Comparison of ENCODE assay signal across 8 mouse cellular contexts in genomic region chr9:63737426-63737931, GRCm38 (mm10). TPM values are rescaled to one million over a fixed set of nuclear protein-coding genes. Genes with fewer than 3 reads are reported as not detected.
DNase-seq lines count a peak whose midpoint lies in the region; ATAC-seq and TF ChIP-seq lines count a peak whose summit lies in the region.

No protein-coding gene starts in this region.

- DNase-seq in hindbrain, postnatal 0 days (ENCODE audit: low spot score) = peak; percentile 13
- no peak for DNase-seq in hindbrain, embryonic 10.5 days (ENCODE audit: low spot score)
- DNase-seq in NIH3T3 (ENCODE audit: low read depth) = peak; percentile 83
- DNase-seq in gastrocnemius, postnatal 25 days = peak; percentile 76
- peak; percentile 87 to 90 for DNase-seq in natural killer cell, adult 2 months (ENCODE audit: low spot score in 2 of 2)
- DNase-seq in frontal cortex, adult 2 months (ENCODE audit: extremely low spot score in 1 of 2, low spot score in 1 of 2) = no peak
- DNase-seq in cerebellum, adult 9-11 months = no peak

- no peak overlapping the region for H3K4me2 ChIP-seq in hindbrain, postnatal 0 days (ENCODE audit: low read depth, low read length)
- no peak overlapping the region for H3K4me2 ChIP-seq in forebrain, embryonic 13.5 days

- no peak for TF ChIP-seq CTCF in hindbrain, postnatal 0 days (IDR thresholded peaks at IDR 0.05; ENCODE audit: low read depth)

- H3K36me3 ChIP-seq in hindbrain, postnatal 0 days (ENCODE audit: insufficient read depth, low read length) = no peaks in the 10 kb centered on the region; the same call in 1 of the 2 replicates
- peaks cover 44% of the 10 kb centered on the region for H3K36me3 ChIP-seq in hindbrain, embryonic 10.5 days
- no peaks in the 10 kb centered on the region for H3K36me3 ChIP-seq in forebrain, embryonic 13.5 days (ENCODE audit: poor library complexity, severe bottlenecking)

- H3K9ac ChIP-seq in hindbrain, postnatal 0 days (replicated peaks; ENCODE audit: low read length) = no peak overlapping the region
- no peak overlapping the region for H3K9ac ChIP-seq in forebrain, embryonic 13.5 days

- 0 out of 2 replicates have a peak, but pooled peaks cover 8% of the 10 kb centered on the region for H3K4me1 ChIP-seq in hindbrain, postnatal 0 days (ENCODE audit: insufficient read depth, low read length)
- H3K4me1 ChIP-seq in hindbrain, embryonic 10.5 days (replicated peaks) = peaks cover 92% of the 10 kb centered on the region
- peaks cover 15% of the 10 kb centered on the region for H3K4me1 ChIP-seq in forebrain, embryonic 13.5 days

- H3K27ac ChIP-seq in hindbrain, postnatal 0 days = no peak overlapping the region
- H3K27ac ChIP-seq in hindbrain, embryonic 10.5 days = no peak overlapping the region
- H3K27ac ChIP-seq in forebrain, embryonic 13.5 days = no peak overlapping the region

- no peak overlapping the region for H3K4me3 ChIP-seq in hindbrain, postnatal 0 days (ENCODE audit: low read length)
- no peak overlapping the region for H3K4me3 ChIP-seq in hindbrain, embryonic 10.5 days
- no peak overlapping the region for H3K4me3 ChIP-seq in forebrain, embryonic 13.5 days

- H3K27me3 ChIP-seq in hindbrain, postnatal 0 days (ENCODE audit: insufficient read depth, low read length) = no peaks in the 10 kb centered on the region
- no peaks in the 10 kb centered on the region for H3K27me3 ChIP-seq in hindbrain, embryonic 10.5 days (ENCODE audit: insufficient read depth, poor library complexity, severe bottlenecking)
- H3K27me3 ChIP-seq in forebrain, embryonic 13.5 days = no peaks in the 10 kb centered on the region

- no peaks in the 10 kb centered on the region for H3K9me3 ChIP-seq in hindbrain, postnatal 0 days (ENCODE audit: low read length)
- H3K9me3 ChIP-seq in hindbrain, embryonic 10.5 days = no peaks in the 10 kb centered on the region
- no peaks in the 10 kb centered on the region for H3K9me3 ChIP-seq in forebrain, embryonic 13.5 days (replicated peaks)

- 78% methylated on average over 9 of the region's 9 CpGs for WGBS in hindbrain, postnatal 0 days
- 80% methylated on average over 9 of the region's 9 CpGs for WGBS in hindbrain, embryonic 10.5 days
- 77% methylated on average over 9 of the region's 9 CpGs for WGBS in forebrain, embryonic 13.5 days

- ATAC-seq in hindbrain, postnatal 0 days = no peak
- ATAC-seq in forebrain, embryonic 13.5 days = no peak

RNA-seq across cellular contexts. Expression of gene Smad3, which starts 20.3 kb away (rescaled TPM):
- 26.5 and 34.0 TPM in 2 replicates for total RNA-seq in hindbrain, postnatal 0 days (2014; rRNA removed)
- polyA plus RNA-seq in hindbrain, postnatal 0 days (2015; fragmentation: Nextera tagmentation; extraction: Ambion mirVana) = 7.2 and 7.5 TPM in 2 replicates
- 24.2 TPM in 2 replicates for polyA plus RNA-seq in hindbrain, embryonic 10.5 days (2016; fragmentation: Nextera tagmentation; extraction: Ambion mirVana)
- 10 to 100 TPM; 42.7 to 67.5 TPM for total RNA-seq in gastrocnemius, postnatal 25 days (2021)
- 9.9 and 10.7 TPM in 2 replicates for polyA plus RNA-seq in forebrain, embryonic 13.5 days (2015; fragmentation: Nextera tagmentation; extraction: Ambion mirVana)
- polyA plus RNA-seq in frontal cortex, adult 2 months (2012; rRNA removed) = 29.5 and 33.5 TPM in 2 replicates

Comparison
In these comparisons a context has a peak if more than half of its experiments do, and no peak if none do; other contexts are left out.
1. DNase-seq: peak in hindbrain, postnatal 0 days (single experiment), NIH3T3 (single experiment), gastrocnemius, postnatal 25 days (single experiment) and natural killer cell, adult 2 months (2 of 2); none in hindbrain, embryonic 10.5 days (single experiment), frontal cortex, adult 2 months (0 of 2) and cerebellum, adult 9-11 months (single experiment).